Mouse (Mus musculus): ENCODE results near the gene Pbld1. TPM values are rescaled to one million over a fixed set of nuclear protein-coding genes. Genes with fewer than 3 reads are reported as not detected.
A peak's percentile ranks its signal among the peaks of the same experiment; 100 is the strongest.

The Pbld1 gene
- total and polyA plus RNA-seq, 3 experiments, result 0.47 to 0.50 TPM; not detected in 1

GRCm38 (mm10) chr10:63121961-63122360 is 62.0 kb downstream of the Pbld1 start:
- H3K9ac ChIP-seq (ENCODE audit: control insufficient read depth, low read depth, low read length, poor library complexity, severe bottlenecking), result no peak overlapping the region
- H3K4me1 ChIP-seq (ENCODE audit: control insufficient read depth in 1 of 2, insufficient read depth in 2 of 2, low read length in 2 of 2), result no peaks in the 10 kb centered on the region
- no peaks in the 10 kb centered on the region; a peak in 1 of 4 replicates for H3K27me3 ChIP-seq (ENCODE audit: control insufficient read depth in 1 of 2, insufficient read depth in 2 of 2, low read length in 2 of 2)
- TF ChIP-seq MAZ (IDR thresholded peaks at IDR 0.05; ENCODE audit: low read depth, low read length) (no peak), JUND (IDR thresholded peaks at IDR 0.05; ENCODE audit: low read depth, low read length) (no peak), GATA1 (IDR thresholded peaks at IDR 0.05; ENCODE audit: low read depth, low read length) (no peak), CTCF (IDR thresholded peaks at IDR 0.05 in 2 of 3, conservative IDR thresholded peaks at IDR 0.05 in 1 of 3; ENCODE audit: control insufficient read depth in 1 of 3, insufficient read depth in 1 of 3, low read depth in 2 of 3, low read length in 3 of 3, poor library complexity in 1 of 3, severe bottlenecking in 1 of 3) (no peak), SMC3 (IDR thresholded peaks at IDR 0.05; ENCODE audit: low read depth, low read length) (no peak), CHD1 (IDR thresholded peaks at IDR 0.05; ENCODE audit: low read depth, low read length) (no peak), MEF2A (IDR thresholded peaks at IDR 0.05; ENCODE audit: extremely low read depth, insufficient replicate concordance, low read depth, low read length, poor library complexity, severe bottlenecking) (no peak), NELFE (IDR thresholded peaks at IDR 0.05; ENCODE audit: low read depth, low read length) (no peak), POLR2AphosphoS5 (IDR thresholded peaks at IDR 0.05; ENCODE audit: borderline replicate concordance, low read depth, low read length) (no peak), MAX (IDR thresholded peaks at IDR 0.05; ENCODE audit: low read length) (no peak), MAFK (IDR thresholded peaks at IDR 0.05; ENCODE audit: borderline replicate concordance, low read depth, low read length) (no peak), NRF1 (IDR thresholded peaks at IDR 0.05; ENCODE audit: insufficient read depth, low read depth, low read length, poor library complexity, severe bottlenecking) (no peak), SIN3A (IDR thresholded peaks at IDR 0.05; ENCODE audit: low read length) (no peak), MYC (IDR thresholded peaks at IDR 0.05; ENCODE audit: low read depth, low read length) (no peak), POLR2AphosphoS2 (IDR thresholded peaks at IDR 0.05; ENCODE audit: low read length) (no peak), ZMIZ1 (IDR thresholded peaks at IDR 0.05; ENCODE audit: low read depth, low read length) (no peak), TBP (IDR thresholded peaks at IDR 0.05; ENCODE audit: low read depth, low read length) (no peak), MYB (IDR thresholded peaks at IDR 0.05; ENCODE audit: low read depth, low read length) (no peak), ELF1 (IDR thresholded peaks at IDR 0.05; ENCODE audit: low read depth, low read length) (no peak)
- H3K79me2 ChIP-seq (ENCODE audit: control insufficient read depth, insufficient read depth, low read length, poor library complexity), result no peaks in the 10 kb centered on the region
- no peak for DNase-seq (ENCODE audit: low read depth, low spot score)
- H3K27ac ChIP-seq (ENCODE audit: control insufficient read depth, low read depth, low read length), result no peak overlapping the region
- H3K9me3 ChIP-seq (replicated peaks; ENCODE audit: insufficient read depth, low read length), result no peaks in the 10 kb centered on the region
- no peaks in the 10 kb centered on the region for H3K36me3 ChIP-seq (ENCODE audit: control insufficient read depth in 1 of 2, insufficient read depth in 2 of 2, low read length in 2 of 2)
- H3K4me3 ChIP-seq (ENCODE audit: control insufficient read depth in 1 of 2, insufficient read depth in 1 of 2, low read depth in 2 of 2, low read length in 2 of 2), result no peak overlapping the region

- H3K27ac ChIP-seq (ENCODE audit: control insufficient read depth, low read depth, low read length), result no peak overlapping the region
- no peaks in the 10 kb centered on the region for H3K9me3 ChIP-seq (replicated peaks; ENCODE audit: insufficient read depth, low read length)
- DNase-seq (ENCODE audit: low read depth, low spot score), result peak; percentile 45
- H3K36me3 ChIP-seq (ENCODE audit: control insufficient read depth in 1 of 2, insufficient read depth in 2 of 2, low read length in 2 of 2), result no peaks in the 10 kb centered on the region
- no peaks in the 10 kb centered on the region; a peak in 1 of 4 replicates for H3K27me3 ChIP-seq (ENCODE audit: control insufficient read depth in 1 of 2, insufficient read depth in 2 of 2, low read length in 2 of 2)
- H3K79me2 ChIP-seq (ENCODE audit: control insufficient read depth, insufficient read depth, low read length, poor library complexity), result no peaks in the 10 kb centered on the region
- H3K4me1 ChIP-seq (ENCODE audit: control insufficient read depth in 1 of 2, insufficient read depth in 2 of 2, low read length in 2 of 2), result no peaks in the 10 kb centered on the region
- H3K9ac ChIP-seq (ENCODE audit: control insufficient read depth, low read depth, low read length, poor library complexity, severe bottlenecking), result no peak overlapping the region
- no peak for TF ChIP-seq E2F4 (IDR thresholded peaks at IDR 0.05; ENCODE audit: borderline replicate concordance, low read depth, low read length)
- TF ChIP-seq USF1 (IDR thresholded peaks at IDR 0.05; ENCODE audit: low read depth, low read length), result peak; percentile 72
- TF ChIP-seq NRF1 (IDR thresholded peaks at IDR 0.05; ENCODE audit: insufficient read depth, low read depth, low read length, poor library complexity, severe bottlenecking), result no peak
- TF ChIP-seq MEF2A (IDR thresholded peaks at IDR 0.05; ENCODE audit: extremely low read depth, insufficient replicate concordance, low read depth, low read length, poor library complexity, severe bottlenecking), result no peak
- TF ChIP-seq MXI1 (IDR thresholded peaks at IDR 0.05; ENCODE audit: low read depth, low read length), result no peak
- TF ChIP-seq KAT2A (conservative IDR thresholded peaks at IDR 0.05; ENCODE audit: low read depth, low read length), result peak; percentile 62; the same call in 1 of the 2 replicates
- peak; percentile 91 for TF ChIP-seq HCFC1 (IDR thresholded peaks at IDR 0.05; ENCODE audit: low read depth, low read length)
- TF ChIP-seq POLR2AphosphoS5 (IDR thresholded peaks at IDR 0.05; ENCODE audit: borderline replicate concordance, low read depth, low read length), result no peak
- no peak for TF ChIP-seq RAD21 (IDR thresholded peaks at IDR 0.05; ENCODE audit: low read depth, low read length)
- TF ChIP-seq POLR2A (IDR thresholded peaks at IDR 0.05; ENCODE audit: control insufficient read depth in 1 of 2, insufficient read depth in 1 of 2, low read depth in 1 of 2, low read length in 2 of 2, poor library complexity in 1 of 2), result no peak
- TF ChIP-seq ZC3H11A (IDR thresholded peaks at IDR 0.05; ENCODE audit: low read depth, low read length), result no peak
- TF ChIP-seq BHLHE40 (IDR thresholded peaks at IDR 0.05; ENCODE audit: borderline replicate concordance, low read depth, low read length), result no peak
- no peak for TF ChIP-seq USF2 (IDR thresholded peaks at IDR 0.05; ENCODE audit: borderline replicate concordance in 1 of 2, insufficient read depth in 1 of 2, low read depth in 1 of 2, low read length in 2 of 2)
- H3K4me3 ChIP-seq (ENCODE audit: control insufficient read depth in 1 of 2, insufficient read depth in 1 of 2, low read depth in 2 of 2, low read length in 2 of 2), result no peak overlapping the region
Observed at GRCm38 (mm10) chr10:63122516-63122915, 62.6 kb downstream of the Pbld1 start.
